Mouse (Mus musculus): ENCODE measurements around the gene Panx3. TPM values are rescaled to one million over a fixed set of nuclear protein-coding genes. Genes with fewer than 3 reads are reported as not detected.
A peak's percentile ranks its signal among the peaks of the same experiment; 100 is the strongest.

Panx3 gene
- total and polyA plus RNA-seq, 3 experiments, result 0.17 to 0.42 TPM; not detected in 1

GRCm38 (mm10) chr9:37689970-37690686 is 21.1 kb upstream of the Panx3 start:
- Histone ChIP-seq H3K9me3 (replicated peaks; ENCODE audit: insufficient read depth, low read length) (no peaks in the 10 kb centered on the region), H3K79me2 (ENCODE audit: control insufficient read depth, insufficient read depth, low read length, poor library complexity) (no peaks in the 10 kb centered on the region), H3K36me3 (ENCODE audit: control insufficient read depth in 1 of 2, insufficient read depth in 2 of 2, low read length in 2 of 2) (no peaks in the 10 kb centered on the region), H3K4me1 (ENCODE audit: control insufficient read depth in 1 of 2, insufficient read depth in 2 of 2, low read length in 2 of 2) (no peaks in the 10 kb centered on the region; a peak in 1 of 4 replicates), H3K27me3 (ENCODE audit: control insufficient read depth in 1 of 2, insufficient read depth in 2 of 2, low read length in 2 of 2) (no peaks in the 10 kb centered on the region; a peak in 1 of 4 replicates), H3K4me3 (ENCODE audit: control insufficient read depth in 1 of 2, insufficient read depth in 1 of 2, low read depth in 2 of 2, low read length in 2 of 2) (no peak overlapping the region), H3K9ac (ENCODE audit: control insufficient read depth, low read depth, low read length, poor library complexity, severe bottlenecking) (no peak overlapping the region), H3K27ac (ENCODE audit: control insufficient read depth, low read depth, low read length) (no peak overlapping the region)
- TF ChIP-seq BHLHE40 (IDR thresholded peaks at IDR 0.05; ENCODE audit: borderline replicate concordance, low read depth, low read length) (no peak), RAD21 (IDR thresholded peaks at IDR 0.05; ENCODE audit: low read depth, low read length) (peak; percentile 79), NRF1 (IDR thresholded peaks at IDR 0.05; ENCODE audit: insufficient read depth, low read depth, low read length, poor library complexity, severe bottlenecking) (no peak), SMC3 (IDR thresholded peaks at IDR 0.05; ENCODE audit: low read depth, low read length) (peak; percentile 84), TAL1 (IDR thresholded peaks at IDR 0.05; ENCODE audit: low read length) (no peak), ZC3H11A (IDR thresholded peaks at IDR 0.05; ENCODE audit: low read depth, low read length) (peak; percentile 64), CTCF (IDR thresholded peaks at IDR 0.05 in 2 of 3, conservative IDR thresholded peaks at IDR 0.05 in 1 of 3; ENCODE audit: control insufficient read depth in 1 of 3, insufficient read depth in 1 of 3, low read depth in 2 of 3, low read length in 3 of 3, poor library complexity in 1 of 3, severe bottlenecking in 1 of 3) (peak; percentile 50 to 77 (median 56)), E2F4 (IDR thresholded peaks at IDR 0.05; ENCODE audit: borderline replicate concordance, low read depth, low read length) (no peak), RCOR1 (IDR thresholded peaks at IDR 0.05; ENCODE audit: low read depth, low read length) (no peak), ZNF384 (IDR thresholded peaks at IDR 0.05; ENCODE audit: low read depth, low read length) (no peak), UBTF (IDR thresholded peaks at IDR 0.05; ENCODE audit: borderline replicate concordance, insufficient read depth, low read depth, low read length) (no peak)
- peak; percentile 43 for DNase-seq (ENCODE audit: low read depth, low spot score)

GRCm38 (mm10) chr9:37687941-37688303 is 18.9 kb upstream of the Panx3 start:
- no peak overlapping the region for H3K9ac ChIP-seq (ENCODE audit: control insufficient read depth, low read depth, low read length, poor library complexity, severe bottlenecking)
- no peaks in the 10 kb centered on the region for H3K79me2 ChIP-seq (ENCODE audit: control insufficient read depth, insufficient read depth, low read length, poor library complexity)
- no peaks in the 10 kb centered on the region; a peak in 1 of 4 replicates for H3K4me1 ChIP-seq (ENCODE audit: control insufficient read depth in 1 of 2, insufficient read depth in 2 of 2, low read length in 2 of 2)
- no peak overlapping the region for H3K27ac ChIP-seq (ENCODE audit: control insufficient read depth, low read depth, low read length)
- H3K9me3 ChIP-seq (replicated peaks; ENCODE audit: insufficient read depth, low read length), result no peaks in the 10 kb centered on the region
- peak; percentile 63 for TF ChIP-seq GATA1 (IDR thresholded peaks at IDR 0.05; ENCODE audit: low read depth, low read length)
- TF ChIP-seq TBP (IDR thresholded peaks at IDR 0.05; ENCODE audit: low read depth, low read length), result no peak
- 0 out of 2 replicates have a peak, but pooled peaks have one; percentile 5 for TF ChIP-seq ZC3H11A (IDR thresholded peaks at IDR 0.05; ENCODE audit: low read depth, low read length)
- TF ChIP-seq USF1 (IDR thresholded peaks at IDR 0.05; ENCODE audit: low read depth, low read length), result peak; percentile 62; the same call in 1 of the 2 replicates
- TF ChIP-seq MAZ (IDR thresholded peaks at IDR 0.05; ENCODE audit: low read depth, low read length), result no peak
- TF ChIP-seq RAD21 (IDR thresholded peaks at IDR 0.05; ENCODE audit: low read depth, low read length), result peak; percentile 0; the same call in 1 of the 2 replicates
- peak; percentile 38 for TF ChIP-seq SMC3 (IDR thresholded peaks at IDR 0.05; ENCODE audit: low read depth, low read length)
- TF ChIP-seq CTCF (IDR thresholded peaks at IDR 0.05 in 2 of 3, conservative IDR thresholded peaks at IDR 0.05 in 1 of 3; ENCODE audit: control insufficient read depth in 1 of 3, insufficient read depth in 1 of 3, low read depth in 2 of 3, low read length in 3 of 3, poor library complexity in 1 of 3, severe bottlenecking in 1 of 3), result peak in 1 of 3 experiments; percentile 40; a peak in 2 of 6 replicates
- no peak overlapping the region for H3K4me3 ChIP-seq (ENCODE audit: control insufficient read depth in 1 of 2, insufficient read depth in 1 of 2, low read depth in 2 of 2, low read length in 2 of 2)
- H3K36me3 ChIP-seq (ENCODE audit: control insufficient read depth in 1 of 2, insufficient read depth in 2 of 2, low read length in 2 of 2), result no peaks in the 10 kb centered on the region
- H3K27me3 ChIP-seq (ENCODE audit: control insufficient read depth in 1 of 2, insufficient read depth in 2 of 2, low read length in 2 of 2), result no peaks in the 10 kb centered on the region
- peak; percentile 40 for DNase-seq (ENCODE audit: low read depth, low spot score)
